Mouse (Mus musculus) left cerebral cortex, postnatal 25 days (tissue): ENCODE measurements at regions not wholly inside any gene's neighbourhood (a gene's known extent, or its start where the extent isn't known, plus 50 kb on each side); places are given as distances from the start of the nearest gene placed in this dataset.

ENCODE experiments used
- DNase-seq, 2 experiments: peaks; one replicate each; pipeline ENCODE4 v3.0.0; 2022; ENCODE audit warnings: low spot score in 2 of 2, mixed read lengths in 1 of 2
- intact Hi-C: fragments of 180-260 bp; cut with DNase I; formaldehyde crosslinking; loops from one replicate; pipeline ENCODE4 v1.15.1; 2025

GRCm38 (mm10) chr10:125467503-125467902, 78.2 kb upstream of the Slc16a7 start:
- peak in 1 of 2 experiments; percentile 16 for DNase-seq
- intact Hi-C loops = no loop called here

GRCm38 (mm10) chr10:125488350-125488749, 99.1 kb upstream of the Slc16a7 start:
- intact Hi-C loops = loop anchor here (10.0 kb wide), 1 partner anchor 374 kb away; no protein-coding TSS in a partner anchor
- DNase-seq = no peak

GRCm38 (mm10) chr10:125490395-125490794, 101.1 kb upstream of the Slc16a7 start:
- intact Hi-C loops = no loop called here
- no peak for DNase-seq

- intact Hi-C loops = no loop called here
- no peak for DNase-seq
Observed at GRCm38 (mm10) chr10:125494489-125494888, 105.2 kb upstream of the Slc16a7 start.

- intact Hi-C loops = no loop called here
- peak in 1 of 2 experiments; percentile 12 for DNase-seq
Observed at GRCm38 (mm10) chr10:125498347-125498746, 109.1 kb upstream of the Slc16a7 start.

- intact Hi-C loops = loop anchor here (5.0 kb wide), 1 partner anchor 233 kb away; no protein-coding TSS in a partner anchor
- no peak for DNase-seq
Observed at GRCm38 (mm10) chr10:125500338-125500737, 111.1 kb upstream of the Slc16a7 start.

- intact Hi-C loops = no loop called here
- no peak for DNase-seq
Observed at GRCm38 (mm10) chr10:125515026-125515425, 125.8 kb upstream of the Slc16a7 start.

GRCm38 (mm10) chr10:125530876-125531275, 141.6 kb upstream of the Slc16a7 start:
- intact Hi-C loops = no loop called here
- no peak for DNase-seq

GRCm38 (mm10) chr10:125538316-125538715, 149.1 kb upstream of the Slc16a7 start:
- intact Hi-C loops = loop anchor here (2.0 kb wide), 1 partner anchor 274 kb away; no protein-coding TSS in a partner anchor
- peak in 1 of 2 experiments; percentile 28 for DNase-seq

GRCm38 (mm10) chr10:125586489-125587147, 197.4 kb upstream of the Slc16a7 start:
- no peak for DNase-seq
- intact Hi-C loops = no loop called here

GRCm38 (mm10) chr10:125593006-125593405, 203.7 kb upstream of the Slc16a7 start:
- intact Hi-C loops = loop anchor here (5.0 kb wide), 1 partner anchor 919 kb away; no protein-coding TSS in a partner anchor
- DNase-seq = no peak

GRCm38 (mm10) chr10:125607787-125608617, 218.7 kb upstream of the Slc16a7 start:
- intact Hi-C loops = no loop called here
- DNase-seq = no peak

- intact Hi-C loops = no loop called here
- DNase-seq = peak in 1 of 2 experiments; percentile 62
Observed at GRCm38 (mm10) chr10:125610353-125610752, 221.1 kb upstream of the Slc16a7 start.

- peak in 1 of 2 experiments; percentile 31 for DNase-seq
- intact Hi-C loops = no loop called here
Observed at GRCm38 (mm10) chr10:125612773-125613172, 223.5 kb upstream of the Slc16a7 start.

GRCm38 (mm10) chr10:125621376-125621775, 232.1 kb upstream of the Slc16a7 start:
- intact Hi-C loops = no loop called here

GRCm38 (mm10) chr10:125623836-125624235, 234.6 kb upstream of the Slc16a7 start:
- intact Hi-C loops = no loop called here
- no peak for DNase-seq

More at GRCm38 (mm10) chr10:125621376-125621775, 232.1 kb upstream of the Slc16a7 start:
- DNase-seq = no peak

- no peak for DNase-seq
- intact Hi-C loops = no loop called here
Observed at GRCm38 (mm10) chr10:125667906-125668305, 278.6 kb upstream of the Slc16a7 start.

GRCm38 (mm10) chr10:125673637-125674036, 284.4 kb upstream of the Slc16a7 start:
- DNase-seq = no peak
- intact Hi-C loops = no loop called here

GRCm38 (mm10) chr10:125679644-125680043, 286.3 kb upstream of the Lrig3 start:
- peak in 1 of 2 experiments; percentile 3 for DNase-seq
- intact Hi-C loops = no loop called here

- intact Hi-C loops = no loop called here
- no peak for DNase-seq
Observed at GRCm38 (mm10) chr10:125685130-125685529, 280.8 kb upstream of the Lrig3 start.

- intact Hi-C loops = no loop called here
- DNase-seq = peak; percentile 4 to 67
Observed at GRCm38 (mm10) chr10:125693505-125693904, 272.5 kb upstream of the Lrig3 start.
